Mouse (Mus musculus) lung, embryonic 14.5 days (tissue): ENCODE measurements around the gene 4931414P19Rik. TPM values are rescaled to one million over a fixed set of nuclear protein-coding genes. Genes with fewer than 3 reads are reported as not detected.
"Not testable (repeated sequence)": the region's sequence is repeated elsewhere in the genome, so short reads cannot be mapped to it uniquely, and the experiment has no call there.

Source experiments
- ATAC-seq: fragments of 200-750 bp; cut with Nextera tagmentation; 2 replicates; pipeline ENCODE4 v1.8.0; 2017; ENCODE audit warnings: mild to moderate bottlenecking, moderate TSS enrichment, moderate library complexity; ENCODE audit not compliant: insufficient read depth
- DNase-seq: peaks from one replicate; pipeline ENCODE4 v3.0.0-alpha.2; 2015
- H3K27ac ChIP-seq: fragments of 300-500 bp; sonication (generic); 2 replicates; pipeline ENCODE4 v1.5.1; 2014; ENCODE audit warnings: low read depth, mild to moderate bottlenecking, moderate library complexity
- H3K27me3 ChIP-seq: fragments of 300-500 bp; sonication (generic); 2 replicates; pipeline ENCODE4 v1.6.1; 2014; ENCODE audit warnings: low read length, control low read depth; ENCODE audit not compliant: insufficient read depth
- H3K36me3 ChIP-seq: fragments of 300-500 bp; sonication (generic); 2 replicates; pipeline ENCODE4 v1.6.1; 2014; ENCODE audit warnings: control low read depth; ENCODE audit not compliant: insufficient read depth
- H3K4me1 ChIP-seq: fragments of 300-500 bp; sonication (generic); 2 replicates; pipeline ENCODE4 v1.6.1; 2014; ENCODE audit warnings: antibody characterized with exemption, control low read depth; ENCODE audit not compliant: insufficient read depth
- H3K4me2 ChIP-seq: fragments of 300-500 bp; sonication (generic); 2 replicates; pipeline ENCODE4 v1.6.1; 2014; ENCODE audit warnings: mild to moderate bottlenecking
- H3K4me3 ChIP-seq: fragments of 300-500 bp; sonication (generic); 2 replicates; pipeline ENCODE4 v1.5.1; 2014; ENCODE audit warnings: low read depth, low read length
- H3K9ac ChIP-seq: fragments of 300-500 bp; sonication (generic); 2 replicates; pipeline ENCODE4 v1.6.1; 2014
- H3K9me3 ChIP-seq: fragments of 300-500 bp; sonication (generic); 2 replicates; pipeline ENCODE4 v1.6.1; 2016; ENCODE audit warnings: low read depth, low read length, control low read depth
- CTCF ChIP-seq: IDR thresholded peaks from 2 replicates; pipeline ENCODE4 v1.5.1; 2016; ENCODE audit warnings: antibody characterized with exemption, low read depth
- WGBS: fragments of 180-500 bp; shearing (Covaris S2); extraction: QIAGEN DNeasy Blood & Tissue Kit; methylation state at CpG from one replicate; pipeline ENCODE4 v1.1.7; 2014; 5-methylcytosine and 5-hydroxymethylcytosine counted together
- polyA plus RNA-seq: library from polyadenylated mRNA; unstranded; fragments of >200 nt; fragmentation: Nextera tagmentation; extraction: Ambion mirVana; gene quantifications from 2 replicates; pipeline ENCODE4 v1.2.1, GENCODE M21; 2014

The 4931414P19Rik gene
- polyA plus RNA-seq, 1 experiment from 2014 or later: 9.4 TPM

DNA sequence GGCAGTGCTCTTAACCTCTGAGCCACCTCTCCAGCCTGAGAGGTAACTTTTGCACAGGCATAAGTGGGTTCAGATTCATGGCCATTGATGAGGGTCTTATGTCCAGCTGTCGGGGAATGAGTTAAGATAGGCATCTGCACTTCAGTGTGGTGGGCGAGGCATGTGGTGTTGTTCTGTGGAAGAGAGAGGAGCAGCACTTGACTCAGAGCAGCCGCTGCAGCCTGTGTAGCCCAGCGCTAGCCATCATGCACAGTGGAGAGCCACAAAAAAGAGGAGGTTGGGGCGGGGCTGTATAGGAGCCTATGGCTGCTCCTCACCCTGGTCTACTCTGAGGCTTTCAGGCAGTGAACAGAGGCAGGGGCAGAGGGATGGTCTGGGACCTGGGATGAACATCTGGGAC is 22.3 kb upstream of the 4931414P19Rik start:
- H3K27ac ChIP-seq: 0 out of 2 replicates have a peak overlapping the region, but pooled peaks have one; percentile 18
- 68% methylated on average over 5 of the region's 5 CpGs for WGBS
- H3K9me3 ChIP-seq: no peaks in the 10 kb centered on the region
- H3K4me2 ChIP-seq: no peak overlapping the region
- no peak overlapping the region for H3K9ac ChIP-seq
- no peaks in the 10 kb centered on the region for H3K4me1 ChIP-seq
- ATAC-seq (no peak), DNase-seq (no peak)
- no peak overlapping the region for H3K4me3 ChIP-seq
- peaks cover 30% of the 10 kb centered on the region for H3K36me3 ChIP-seq
- TF ChIP-seq CTCF: no peak
- no peaks in the 10 kb centered on the region for H3K27me3 ChIP-seq

DNA sequence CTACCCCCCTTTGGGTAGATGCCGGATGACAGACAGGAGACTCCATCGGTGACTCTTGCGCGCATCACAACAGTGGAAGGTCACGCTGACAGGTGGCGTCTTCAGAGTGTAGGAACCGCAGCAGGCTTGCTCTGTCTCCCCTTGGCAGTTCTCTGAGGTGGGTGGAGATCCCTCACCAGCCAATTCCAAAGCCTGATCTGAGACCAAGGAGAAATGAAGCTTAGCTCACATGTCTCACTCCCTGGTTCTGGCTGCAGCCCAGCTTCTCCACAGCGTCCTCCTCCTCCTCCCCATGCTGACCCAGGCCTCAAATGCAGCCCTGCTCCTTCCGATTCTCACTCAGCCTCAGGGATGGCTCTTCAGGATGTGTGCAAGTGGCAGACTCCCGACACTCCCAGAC is 19.2 kb upstream of the 4931414P19Rik start:
- H3K4me2 ChIP-seq: no peak overlapping the region
- no peak for TF ChIP-seq CTCF
- no peaks in the 10 kb centered on the region for H3K4me1 ChIP-seq
- no peak for DNase-seq
- H3K9me3 ChIP-seq: no peaks in the 10 kb centered on the region
- no peaks in the 10 kb centered on the region for H3K36me3 ChIP-seq
- no peak overlapping the region for H3K9ac ChIP-seq
- no peaks in the 10 kb centered on the region for H3K27me3 ChIP-seq
- no peak for ATAC-seq
- H3K27ac ChIP-seq: no peak overlapping the region
- H3K4me3 ChIP-seq: no peak overlapping the region
- 62% methylated on average over 10 of the region's 10 CpGs for WGBS

DNA sequence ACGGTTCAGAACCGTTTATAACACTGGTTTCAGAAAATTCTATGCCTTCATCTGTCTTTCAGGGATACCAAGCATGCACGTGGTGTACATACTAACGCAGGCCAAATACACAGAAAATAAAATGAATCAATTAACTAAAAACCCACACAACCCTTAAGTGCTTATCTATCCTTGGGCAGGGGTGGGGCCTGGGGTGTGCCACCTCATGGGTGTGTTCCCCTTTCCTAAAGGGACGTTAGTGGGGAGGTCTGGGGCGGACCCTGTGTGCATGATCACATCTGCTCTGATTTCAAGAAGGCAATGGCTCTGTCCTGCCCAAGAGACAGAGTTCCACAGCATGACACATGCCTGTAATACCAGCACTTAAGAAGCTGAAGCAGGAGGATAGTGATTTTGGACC is 17.5 kb upstream of the 4931414P19Rik start:
- Histone ChIP-seq H3K36me3 (no peaks in the 10 kb centered on the region), H3K27ac (no peak overlapping the region), H3K9ac (no peak overlapping the region), H3K4me3 (no peak overlapping the region), H3K4me1 (no peaks in the 10 kb centered on the region), H3K4me2 (no peak overlapping the region), H3K9me3 (no peaks in the 10 kb centered on the region), H3K27me3 (no peaks in the 10 kb centered on the region)
- ATAC-seq (no peak), DNase-seq (no peak)
- 80% methylated on average over 6 of the region's 6 CpGs for WGBS
- no peak for TF ChIP-seq CTCF

DNA sequence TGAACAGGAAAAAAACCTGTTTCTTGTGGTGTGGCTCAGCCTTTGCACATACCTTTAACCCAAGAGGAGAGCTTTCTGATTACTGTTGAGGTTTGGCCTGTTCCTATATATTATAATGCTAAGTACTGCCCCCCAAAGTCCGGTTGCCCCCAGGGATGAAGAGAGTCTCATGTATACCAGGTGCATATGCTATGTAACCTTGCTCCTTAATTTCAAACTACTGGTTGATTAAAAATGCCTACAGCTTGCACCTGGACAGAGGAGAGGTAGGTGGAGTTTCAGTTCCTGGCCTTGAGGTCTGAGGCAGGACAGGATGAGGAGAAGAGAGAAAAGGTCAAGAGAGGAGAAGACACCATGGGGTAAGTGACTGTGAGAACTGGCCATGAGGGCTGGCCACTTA is 15.3 kb upstream of the 4931414P19Rik start, which contains the start of gene Psmb11:
TSS of gene Psmb11 (plus strand) at position 301 of the 400 bp plus-strand sequence.
- no peaks in the 10 kb centered on the region for H3K4me1 ChIP-seq

DNA sequence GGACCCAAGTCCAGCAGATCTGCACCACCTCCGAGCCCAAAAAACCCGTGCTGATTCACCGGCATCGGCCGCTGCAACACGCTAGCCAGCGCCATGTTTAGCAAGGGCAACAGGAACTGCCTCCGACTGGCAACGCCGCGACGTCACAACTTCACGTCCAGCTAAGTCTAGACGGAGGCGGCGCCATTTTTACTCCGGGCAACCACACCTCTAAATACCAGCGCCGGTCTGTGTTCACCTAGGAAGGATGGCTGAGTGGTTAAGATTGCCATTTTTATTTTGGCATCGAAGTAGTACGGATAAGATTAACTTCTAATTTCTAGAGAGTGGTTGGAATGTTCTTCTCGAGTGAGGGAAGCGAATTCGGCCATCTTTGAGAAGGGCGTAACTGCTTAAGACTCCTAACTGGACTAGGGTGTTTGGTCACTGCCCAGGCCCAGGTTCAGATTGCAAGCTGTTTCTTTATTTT is 12.1 kb upstream of the 4931414P19Rik start, which contains the start of gene Psmb5:
TSS of gene Psmb5 (minus strand) at position 126 of the 469 bp plus-strand sequence.
- Histone ChIP-seq H3K4me1 (no peaks in the 10 kb centered on the region), H3K36me3 (peaks cover 28% of the 10 kb centered on the region), H3K9ac (peak within 1 kb of the TSS; percentile 89), H3K27ac (peak within 1 kb of the TSS; percentile 77; the same call in 1 of the 2 replicates), H3K4me3 (peak within 1 kb of the TSS; percentile 78), H3K27me3 (no peaks in the 10 kb centered on the region), H3K9me3 (no peaks in the 10 kb centered on the region), H3K4me2 (peak within 1 kb of the TSS; percentile 76)
- ATAC-seq (peak; percentile 88), DNase-seq (peak; percentile 95)
- under 1% methylated on average over 25 of the region's 25 CpGs for WGBS
- TF ChIP-seq CTCF: no peak

More for the DNA sequence above, 15.3 kb upstream of the 4931414P19Rik start, which contains the start of gene Psmb11:
- Histone ChIP-seq H3K36me3 (0 out of 2 replicates have a peak, but pooled peaks cover 1% of the 10 kb centered on the region), H3K9ac (no peak within 1 kb of the TSS), H3K27me3 (no peaks in the 10 kb centered on the region), H3K4me2 (no peak within 1 kb of the TSS), H3K4me3 (no peak within 1 kb of the TSS), H3K9me3 (no peaks in the 10 kb centered on the region), H3K27ac (no peak within 1 kb of the TSS)
- ATAC-seq (no peak), DNase-seq (no peak)
- TF ChIP-seq CTCF: no peak
- 90% methylated on average over 1 of the region's 1 CpGs for WGBS

DNA sequence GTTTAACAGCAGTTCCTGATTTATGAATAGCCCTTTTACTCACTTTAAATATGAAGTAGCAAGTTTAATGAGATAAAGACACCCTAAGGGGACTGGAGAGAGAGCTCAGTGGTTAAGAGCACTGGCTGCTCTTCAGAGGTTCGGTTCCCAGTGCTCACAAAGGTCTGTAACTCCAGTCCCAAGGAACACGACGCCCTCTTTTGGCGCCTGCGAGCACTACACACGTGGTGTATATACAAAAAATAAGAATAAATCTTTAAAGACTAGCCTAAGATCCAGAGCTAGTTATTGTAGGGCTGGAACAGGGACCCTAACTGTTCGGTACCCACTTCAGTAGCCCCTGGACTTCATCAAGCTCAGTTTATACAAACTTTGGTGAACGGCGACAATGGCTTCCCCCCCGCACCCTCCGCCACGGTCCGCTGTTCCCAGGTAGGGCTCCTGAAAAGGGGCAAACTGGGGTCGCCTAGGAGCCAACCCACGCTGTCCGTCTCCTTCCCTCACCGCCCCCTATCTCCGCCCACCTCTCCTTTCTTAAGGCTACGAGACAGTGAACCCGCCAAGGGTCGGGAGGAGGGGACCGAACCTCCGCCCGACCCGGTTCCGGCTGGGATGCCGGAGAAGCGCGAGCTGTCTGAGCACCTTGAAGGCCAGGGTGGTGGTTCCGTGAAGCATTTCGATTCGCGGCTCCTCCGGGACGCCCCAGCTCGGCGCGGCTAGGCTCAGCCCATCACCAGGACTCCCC is 11.5 kb upstream of the 4931414P19Rik start:
- no peaks in the 10 kb centered on the region for H3K4me1 ChIP-seq
- peak; percentile 43 for ATAC-seq
- DNase-seq: peak; percentile 41
- H3K36me3 ChIP-seq: peaks cover 33% of the 10 kb centered on the region
- H3K4me3 ChIP-seq: peak overlapping the region; percentile 78
- peak; percentile 28; the same call in 1 of the 2 replicates for TF ChIP-seq CTCF
- H3K27ac ChIP-seq: peak overlapping the region; percentile 77; the same call in 1 of the 2 replicates
- 1% methylated on average over 38 of the region's 38 CpGs for WGBS
- no peaks in the 10 kb centered on the region for H3K27me3 ChIP-seq
- no peaks in the 10 kb centered on the region for H3K9me3 ChIP-seq
- H3K4me2 ChIP-seq: peak overlapping the region; percentile 76
- peak overlapping the region; percentile 89 for H3K9ac ChIP-seq

DNA sequence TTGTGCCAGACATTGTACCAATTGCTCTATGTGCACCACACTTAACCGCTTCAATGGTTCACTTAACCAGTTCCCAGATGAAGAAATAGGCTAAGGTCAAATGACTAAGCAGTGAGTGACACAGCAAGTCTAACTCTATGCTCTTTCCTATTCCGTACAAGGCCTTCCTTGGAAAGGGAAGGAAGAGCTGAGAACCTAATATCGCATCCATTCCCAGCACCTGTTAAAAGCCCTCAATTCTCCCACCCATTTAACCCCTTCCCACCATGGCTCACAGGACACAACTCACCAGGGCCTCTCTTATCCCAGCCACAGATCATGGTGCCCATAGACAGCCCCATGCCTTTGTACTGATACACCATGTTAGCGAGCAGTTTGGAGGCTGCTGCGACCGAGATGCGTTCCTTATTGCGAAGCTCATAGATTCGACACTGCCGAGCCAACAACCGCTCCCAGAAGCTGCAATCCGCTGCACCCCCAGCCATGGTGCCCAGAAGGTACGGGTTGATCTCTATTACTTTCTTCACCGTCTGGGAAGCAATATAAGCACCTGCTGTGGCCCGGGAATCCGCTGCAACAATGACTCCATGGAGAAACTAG is 10.5 kb upstream of the 4931414P19Rik start:
- WGBS: 89% methylated on average over 16 of the region's 16 CpGs
- Histone ChIP-seq H3K27ac (no peak overlapping the region), H3K36me3 (peaks cover 42% of the 10 kb centered on the region), H3K9ac (no peak overlapping the region), H3K4me3 (no peak overlapping the region), H3K9me3 (no peaks in the 10 kb centered on the region), H3K4me2 (no peak overlapping the region), H3K4me1 (no peaks in the 10 kb centered on the region), H3K27me3 (no peaks in the 10 kb centered on the region)
- ATAC-seq (no peak), DNase-seq (no peak)
- no peak for TF ChIP-seq CTCF

DNA sequence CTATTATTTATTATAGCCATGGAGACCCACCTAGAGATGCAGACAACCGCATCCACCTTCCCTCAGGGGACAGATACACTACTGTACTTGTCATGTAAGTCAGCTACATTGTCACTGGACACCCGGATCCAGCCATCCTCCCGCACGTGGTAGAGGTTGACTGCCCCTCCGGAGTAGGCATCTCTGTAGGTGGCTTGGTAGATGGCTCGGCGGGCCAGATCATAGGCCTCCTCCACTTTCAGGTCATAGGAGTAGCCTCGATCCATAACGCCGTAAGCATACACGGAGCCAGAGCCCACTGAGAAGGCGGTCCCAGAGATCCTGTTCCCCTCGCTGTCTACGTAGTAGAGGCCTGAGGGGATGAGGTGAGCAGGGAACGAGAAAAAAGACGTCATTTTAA is 8.3 kb upstream of the 4931414P19Rik start:
- not testable (repeated sequence) for H3K9ac ChIP-seq, H3K4me1 ChIP-seq, H3K4me3 ChIP-seq, H3K9me3 ChIP-seq, H3K4me2 ChIP-seq, DNase-seq, H3K27me3 ChIP-seq, ATAC-seq, H3K27ac ChIP-seq
- H3K36me3 ChIP-seq: peaks cover 47% of the 10 kb centered on the region
- 90% methylated on average over 14 of the region's 16 CpGs for WGBS
